Mouse (Mus musculus) CD4-positive, CD25-positive, alpha-beta regulatory T cell, adult 9 weeks (primary cell): ENCODE measurements around the gene Btbd9. TPM values are rescaled to one million over a fixed set of nuclear protein-coding genes. Genes with fewer than 3 reads are reported as not detected.

Experiments used
- polyA plus RNA-seq: library from polyadenylated mRNA; unstranded; fragments of 100-300 nt; shearing (Covaris generic); gene quantifications from one replicate; pipeline ENCODE4 v1.2.1, GENCODE M21; 2017

Gene Btbd9
- 61.4 TPM for polyA plus RNA-seq

GRCm38 (mm10) chr17:30575941-30576773 is at the start of gene Btbd9:
Gene Btbd9, minus strand, starts transcription at chr17:30576488.

GRCm38 (mm10) chr17:30624132-30624531 is 47.8 kb upstream of the Btbd9 start, which contains the start of gene Dnah8:
Gene Dnah8, plus strand, starts transcription at chr17:30624354.

Other genes with a start within 250 kb of the Btbd9 start
- gene Dnah8, start 47.9 kb upstream of the Btbd9 start, polyA plus RNA-seq = 33.8 TPM
- gene Glo1, start 50.4 kb upstream of the Btbd9 start, polyA plus RNA-seq = 136 TPM